Mouse (Mus musculus) inflammation-experienced regulatory T-cells, adult 6 months (primary cell): Measurements from ENCODE around the gene Cacna1g. TPM values are rescaled to one million over a fixed set of nuclear protein-coding genes. Genes with fewer than 3 reads are reported as not detected.

ENCODE experiments used
- polyA plus RNA-seq, 3 experiments: library from polyadenylated mRNA; unstranded; fragments of 100-300 nt; shearing (Covaris generic); gene quantifications; one replicate each; pipeline ENCODE4 v1.2.1; 2017

Cacna1g gene
- polyA plus RNA-seq, 3 experiments from 2014 or later: not detected

Other genes with a start within 250 kb of the Cacna1g start
- gene Wfikkn2, start 228.2 kb downstream of the Cacna1g start, polyA plus RNA-seq: 1 to 10 TPM in 2 of 3 experiments, under 1 TPM in 1; 0.10 to 1.5 (median 1.2) TPM
- gene Gm21885, start 192.3 kb downstream of the Cacna1g start, polyA plus RNA-seq: 1 to 10 TPM; 1.6 to 1.7 (median 1.7) TPM
- 100 to 1,000 TPM; 117 to 168 (median 166) TPM for gene Luc7l3, start 152.2 kb downstream of the Cacna1g start, polyA plus RNA-seq
- 10 to 100 TPM; 10.9 to 18.7 (median 17.1) TPM for gene Ankrd40, start 146.2 kb downstream of the Cacna1g start, polyA plus RNA-seq
- 1 to 10 TPM in 2 of 3 experiments, under 1 TPM in 1; 0.70 to 4.0 (median 1.9) TPM for gene Abcc3, start 81.2 kb downstream of the Cacna1g start, polyA plus RNA-seq
- gene Spata20, start 12.0 kb upstream of the Cacna1g start, polyA plus RNA-seq: not detected
- gene Epn3, start 25.8 kb upstream of the Cacna1g start, polyA plus RNA-seq: not detected
- not detected for gene Mycbpap, start 47.5 kb upstream of the Cacna1g start, polyA plus RNA-seq
- 1 to 10 TPM in 2 of 3 experiments, under 1 TPM in 1; 0.31 to 1.9 (median 1.6) TPM for gene Rsad1, start 75.1 kb upstream of the Cacna1g start, polyA plus RNA-seq
- under 1 TPM; 0.43 to 0.69 (median 0.47) TPM for gene Chad, start 90.8 kb upstream of the Cacna1g start, polyA plus RNA-seq
- 1 to 10 TPM; 2.1 to 3.0 (median 2.2) TPM for gene Acsf2, start 127.7 kb upstream of the Cacna1g start, polyA plus RNA-seq
- gene Lrrc59, start 155.6 kb upstream of the Cacna1g start, polyA plus RNA-seq: 10 to 100 TPM in 1 of 3 experiments, 1 to 10 TPM in 2; 7.0 to 21.5 (median 9.9) TPM
- 10 to 100 TPM; 60.7 to 91.2 (median 68.4) TPM for gene Mrpl27, start 179.6 kb upstream of the Cacna1g start, polyA plus RNA-seq
- 1 to 10 TPM; 1.2 to 9.8 (median 1.8) TPM for gene Eme1, start 179.8 kb upstream of the Cacna1g start, polyA plus RNA-seq
- 1 to 10 TPM; 3.2 to 7.4 (median 7.0) TPM for gene Xylt2, start 203.3 kb upstream of the Cacna1g start, polyA plus RNA-seq
- gene Gm11541, start 230.3 kb upstream of the Cacna1g start, polyA plus RNA-seq: not detected